Mouse (Mus musculus) 3T3-L1 (cell line): ENCODE measurements at regions not wholly inside any gene's neighbourhood (a gene's known extent, or its start where the extent isn't known, plus 50 kb on each side); places are given as distances from the start of the nearest gene placed in this dataset.

ENCODE experiments used
- DNase-seq: peaks from one replicate; pipeline ENCODE4 v3.0.0-alpha.2; 2015; ENCODE audit warnings: low read depth, low spot score

DNA sequence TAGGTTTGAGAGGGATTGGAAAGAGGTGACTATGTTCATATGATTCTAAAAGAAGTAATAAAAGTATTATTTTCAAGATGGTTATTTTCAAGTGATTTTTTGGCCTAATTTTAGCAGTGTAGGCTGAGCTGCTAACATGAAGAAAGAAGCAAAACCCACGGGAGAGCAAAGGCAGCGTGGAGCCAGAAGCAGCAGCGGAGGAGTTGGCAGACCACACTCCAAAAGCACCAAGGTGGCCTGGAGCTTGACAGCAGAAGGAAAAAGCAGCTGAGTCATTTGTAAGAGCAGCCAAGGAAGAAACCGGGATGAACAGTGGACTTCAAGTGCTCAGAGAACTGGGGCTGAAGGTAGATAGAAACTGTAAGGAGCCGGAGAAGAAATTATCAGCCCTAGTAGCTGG, 55.9 kb downstream of the Hdgfl1 start:
- peak; percentile 14 for DNase-seq

DNA sequence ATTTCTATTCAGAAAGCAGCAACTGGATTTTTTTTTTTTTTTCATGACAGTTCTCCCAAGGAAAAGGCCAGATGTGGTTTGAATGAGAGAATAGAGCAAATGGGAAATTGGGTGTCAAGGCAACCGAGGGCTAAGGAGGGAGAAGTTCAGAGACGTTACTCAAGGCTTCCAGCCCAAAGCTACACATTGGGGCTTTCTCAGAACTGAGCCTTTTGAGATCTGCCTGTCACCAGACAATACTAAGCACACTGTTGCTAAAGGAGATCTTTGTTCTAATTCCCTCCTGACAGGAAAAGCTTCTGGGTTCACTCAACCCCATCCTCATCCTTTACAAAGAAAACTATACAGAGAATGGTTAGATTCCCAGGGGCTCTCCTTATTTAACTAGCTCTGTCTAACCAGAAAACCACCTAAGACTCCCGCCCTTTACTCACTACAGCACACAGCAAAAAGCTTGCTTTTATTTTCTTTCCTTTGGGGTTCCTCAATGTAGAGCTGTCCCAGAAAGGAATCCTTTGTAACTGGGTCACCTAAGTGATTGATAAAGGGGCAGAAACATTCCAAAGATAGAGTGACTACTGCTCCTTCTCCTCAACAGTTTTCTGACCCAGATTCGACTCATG, 70.8 kb downstream of the Hdgfl1 start:
- DNase-seq: no peak

DNA sequence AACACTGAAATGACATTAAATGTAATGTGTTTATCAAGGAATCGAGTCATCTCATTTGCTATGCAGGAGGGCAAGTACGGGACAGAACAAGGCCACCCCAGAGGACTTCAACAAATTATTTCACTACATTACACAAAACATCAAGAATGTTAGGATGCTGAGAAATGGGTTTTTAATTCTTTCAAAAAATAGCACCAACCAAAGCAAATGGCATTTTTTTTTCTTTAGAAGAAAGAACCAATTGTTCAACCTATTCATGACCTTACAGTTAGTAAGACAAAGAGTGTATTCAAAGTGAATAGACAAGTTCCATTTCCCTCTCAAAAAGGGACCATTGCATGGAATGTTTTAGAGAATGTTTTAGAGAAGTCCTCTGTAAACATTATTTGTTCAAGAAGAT, 110.5 kb downstream of the Hdgfl1 start:
- no peak for DNase-seq

DNA sequence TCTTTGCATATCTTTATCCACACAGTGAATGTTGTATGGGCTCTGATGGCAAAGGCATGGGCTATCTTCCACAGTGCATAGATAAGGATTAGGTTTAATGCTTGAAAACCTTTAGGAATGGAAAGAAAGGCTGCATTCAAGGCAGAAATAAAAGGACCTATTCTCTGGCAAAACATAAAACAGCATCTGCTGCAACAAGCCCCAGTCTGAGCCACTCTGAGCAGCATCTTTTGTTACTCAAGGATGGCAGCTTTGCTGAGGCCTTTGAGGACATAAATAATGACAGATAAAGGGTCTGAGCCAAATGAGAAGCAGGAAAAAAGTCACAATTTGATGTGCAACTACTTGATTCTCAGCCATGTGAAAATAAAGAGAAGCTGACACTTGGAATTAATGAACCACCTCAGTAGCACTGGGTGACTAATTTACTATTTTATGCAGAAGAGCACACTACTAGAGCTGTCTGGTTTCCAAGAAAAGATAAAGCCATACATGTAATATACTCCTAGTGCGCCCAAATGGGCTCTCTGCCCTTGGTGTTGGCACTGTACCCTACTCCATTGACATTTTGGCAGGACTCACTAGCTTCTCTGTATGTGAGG, 112.9 kb downstream of the Hdgfl1 start:
- DNase-seq: no peak
